Mouse (Mus musculus): ENCODE data around the gene Cbln3.

The Cbln3 gene

GRCm38 (mm10) chr14:55879623-55880022, 4.6 kb downstream of the Cbln3 start:
- peak; percentile 92 for DNase-seq

- no peak for DNase-seq
Measured at GRCm38 (mm10) chr14:55878316-55878940, 5.8 kb downstream of the Cbln3 start.

GRCm38 (mm10) chr14:55877469-55878315, 6.5 kb downstream of the Cbln3 start:
- DNase-seq: no peak

GRCm38 (mm10) chr14:55873714-55874683, 10.2 kb downstream of the Cbln3 start:
- peak; percentile 86 for DNase-seq

GRCm38 (mm10) chr14:55873242-55873713, 10.9 kb downstream of the Cbln3 start:
- no peak for DNase-seq

GRCm38 (mm10) chr14:55872551-55872950, 11.6 kb downstream of the Cbln3 start:
- no peak for DNase-seq

- no peak for DNase-seq
Measured at GRCm38 (mm10) chr14:55872039-55872438, 12.2 kb downstream of the Cbln3 start.

GRCm38 (mm10) chr14:55869538-55869937, 14.7 kb downstream of the Cbln3 start:
- no peak for DNase-seq

GRCm38 (mm10) chr14:55868230-55869026, 15.8 kb downstream of the Cbln3 start:
- DNase-seq: no peak

GRCm38 (mm10) chr14:55866962-55867361, 17.2 kb downstream of the Cbln3 start:
- peak; percentile 81 for DNase-seq

- DNase-seq: peak; percentile 86
Measured at GRCm38 (mm10) chr14:55863773-55864172, 20.4 kb downstream of the Cbln3 start.

GRCm38 (mm10) chr14:55862970-55863369, 21.2 kb downstream of the Cbln3 start:
- DNase-seq: no peak

- no peak for DNase-seq
Measured at GRCm38 (mm10) chr14:55862186-55862585, 22.0 kb downstream of the Cbln3 start.

GRCm38 (mm10) chr14:55857588-55857987, 26.6 kb downstream of the Cbln3 start:
- DNase-seq: no peak

GRCm38 (mm10) chr14:55855101-55855561, 29.1 kb downstream of the Cbln3 start:
- peak; percentile 77 for DNase-seq

- no peak for DNase-seq
Measured at GRCm38 (mm10) chr14:55854406-55855100, 29.6 kb downstream of the Cbln3 start.

- peak; percentile 93 for DNase-seq
Measured at GRCm38 (mm10) chr14:55853621-55854285, 30.4 kb downstream of the Cbln3 start, which contains the start of gene Nynrin. TSS of gene Nynrin (plus strand) at chr14:55854010.

GRCm38 (mm10) chr14:55852646-55853551, 31.3 kb downstream of the Cbln3 start:
- DNase-seq: peak; percentile 77

- DNase-seq: no peak
Measured at GRCm38 (mm10) chr14:55850885-55851284, 33.3 kb downstream of the Cbln3 start.
